Mouse (Mus musculus) E14TG2a.4 (cell line): ENCODE results near the gene Zfp128.
"Not testable (repeated sequence)": the region's sequence is repeated elsewhere in the genome, so short reads cannot be mapped to it uniquely, and the experiment has no call there.

Source experiments
- H3K27me3 ChIP-seq: 2 replicates; pipeline ENCODE4 v1.6.1; 2014; ENCODE audit warnings: low read length, control low read depth; ENCODE audit not compliant: insufficient read depth
- H3K36me3 ChIP-seq: 2 replicates; pipeline ENCODE4 v1.6.1; 2014; ENCODE audit warnings: low read length, control low read depth; ENCODE audit not compliant: insufficient read depth
- H3K4me1 ChIP-seq: replicated peaks from 2 replicates; pipeline ENCODE4 v1.6.1; 2014; ENCODE audit warnings: low read depth, low read length, control low read depth
- H3K4me3 ChIP-seq: replicated peaks from 2 replicates; pipeline ENCODE4 v1.5.1; 2014; ENCODE audit warnings: mild to moderate bottlenecking, low read length
- H3K9me3 ChIP-seq: 2 replicates; pipeline ENCODE4 v1.6.1; 2014; ENCODE audit warnings: low read length, control low read depth
- CTCF ChIP-seq: conservative IDR thresholded peaks from 2 replicates; pipeline ENCODE4 v1.5.1; 2014; ENCODE audit warnings: low read length
- NANOG ChIP-seq: IDR thresholded peaks from 2 replicates; pipeline ENCODE4 v1.6.1; 2014; ENCODE audit warnings: borderline replicate concordance, low read length, mixed read lengths
- POU5F1 ChIP-seq: IDR thresholded peaks from 2 replicates; pipeline ENCODE4 v1.6.1; 2014; ENCODE audit warnings: low read length, borderline replicate concordance

Gene Zfp128

DNA sequence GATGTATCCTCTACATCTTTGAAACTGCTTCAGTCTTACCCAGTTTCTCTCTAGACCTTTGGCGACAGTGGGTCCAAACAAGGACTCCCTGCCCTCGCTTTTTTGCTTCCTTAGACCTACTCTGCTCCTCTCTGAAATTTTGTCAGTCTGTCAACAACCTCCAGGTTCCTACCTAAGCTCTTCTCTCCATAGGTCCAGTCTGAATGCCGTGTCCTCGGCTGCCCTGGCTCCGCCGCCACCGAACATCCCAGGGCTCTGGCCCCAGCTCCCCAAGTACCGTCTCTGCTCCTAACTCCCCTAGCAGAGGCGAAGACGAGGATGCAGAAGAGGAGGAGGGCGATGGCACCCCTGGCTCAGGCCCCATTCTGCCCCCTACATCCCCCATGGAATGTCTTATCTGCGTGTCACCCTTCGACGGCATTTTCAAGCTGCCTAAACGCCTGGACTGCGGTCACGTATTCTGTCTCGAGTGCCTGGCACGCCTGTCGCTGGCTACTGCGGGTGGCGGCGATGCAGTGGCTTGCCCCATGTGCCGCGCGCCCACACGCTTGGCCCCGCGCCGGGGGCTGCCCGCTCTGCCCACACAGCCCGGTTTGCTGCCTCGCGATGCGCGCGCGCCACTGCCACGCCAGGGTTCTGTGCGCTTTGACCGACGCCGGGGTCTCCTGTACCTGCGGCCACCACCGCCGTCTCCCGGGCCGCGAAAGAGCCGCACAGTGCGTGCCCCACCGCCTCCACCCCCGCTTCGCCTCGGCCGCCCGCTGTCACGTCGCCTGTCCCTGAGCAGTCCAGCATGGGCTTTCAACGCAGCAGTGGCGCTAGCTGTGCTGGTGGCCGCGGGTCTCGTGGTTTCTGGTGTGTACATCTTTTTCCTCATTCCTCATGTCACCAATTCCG lies 47.0 kb downstream of the Zfp128 start:
- Histone ChIP-seq H3K36me3 (peaks cover 46% of the 10 kb centered on the region), H3K9me3 (no peaks in the 10 kb centered on the region), H3K4me1 (peaks cover 65% of the 10 kb centered on the region), H3K27me3 (peaks cover 28% of the 10 kb centered on the region), H3K4me3 (peak overlapping the region; percentile 81)
- TF ChIP-seq CTCF (no peak), NANOG (no peak), POU5F1 (no peak)

DNA sequence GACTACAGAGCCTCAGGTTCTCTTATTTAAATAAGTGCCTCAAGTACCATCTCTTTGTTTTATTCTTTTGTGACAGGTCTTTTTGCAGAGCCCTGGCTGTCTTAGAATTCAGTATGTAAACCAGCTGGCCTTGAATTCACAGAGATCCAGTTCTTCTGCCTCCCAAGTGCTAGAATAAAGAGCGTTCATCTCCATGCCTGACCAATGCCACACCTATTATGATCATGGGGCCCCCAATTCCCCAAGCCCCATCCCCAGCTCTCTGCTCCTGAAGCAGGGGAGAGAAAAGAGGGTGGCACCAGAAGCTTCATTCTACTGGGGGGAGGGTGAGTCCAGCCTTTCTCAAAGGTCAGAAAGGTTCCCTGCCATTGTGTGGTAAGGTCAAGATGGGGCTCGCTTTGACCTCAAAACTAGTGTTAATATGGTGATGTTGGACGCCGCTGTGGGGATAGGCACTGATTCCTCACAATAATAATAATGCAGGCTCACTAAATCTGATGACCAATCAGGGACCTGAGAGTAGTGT lies 52.7 kb downstream of the Zfp128 start:
- 0 out of 2 replicates have a peak, but pooled peaks cover 4% of the 10 kb centered on the region for H3K36me3 ChIP-seq

DNA sequence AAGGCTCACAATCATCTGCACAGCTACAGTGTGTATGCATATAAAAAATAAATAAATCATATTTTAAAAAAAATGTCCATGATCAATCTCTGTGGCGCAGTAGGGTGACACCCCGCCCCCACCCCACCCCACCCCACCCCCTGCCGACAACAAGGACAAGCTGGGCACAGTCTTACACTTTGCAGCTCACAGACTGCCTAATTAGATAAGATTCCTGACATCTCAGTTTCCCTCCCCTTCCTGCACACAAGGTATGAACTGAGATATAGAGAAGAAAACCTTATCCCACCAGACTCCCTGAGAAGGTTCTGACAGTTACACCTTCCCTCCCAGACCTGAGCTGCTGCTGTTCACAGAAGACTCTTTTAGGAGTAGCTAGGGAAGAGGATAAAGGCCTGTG lies 53.8 kb downstream of the Zfp128 start:
- TF ChIP-seq CTCF (no peak), NANOG (no peak), POU5F1 (no peak)
- H3K4me3 ChIP-seq: no peak overlapping the region
- peaks cover 5% of the 10 kb centered on the region for H3K27me3 ChIP-seq
- no peaks in the 10 kb centered on the region for H3K9me3 ChIP-seq
- 0 out of 2 replicates have a peak, but pooled peaks cover under 1% of the 10 kb centered on the region for H3K36me3 ChIP-seq
- H3K4me1 ChIP-seq: peaks cover 27% of the 10 kb centered on the region

More for the DNA sequence above, 52.7 kb downstream of the Zfp128 start:
- Histone ChIP-seq H3K9me3 (no peaks in the 10 kb centered on the region), H3K4me1 (peaks cover 39% of the 10 kb centered on the region), H3K4me3 (no peak overlapping the region), H3K27me3 (peaks cover 17% of the 10 kb centered on the region)
- no peak for TF ChIP-seq POU5F1
- no peak for TF ChIP-seq CTCF
- no peak for TF ChIP-seq NANOG

DNA sequence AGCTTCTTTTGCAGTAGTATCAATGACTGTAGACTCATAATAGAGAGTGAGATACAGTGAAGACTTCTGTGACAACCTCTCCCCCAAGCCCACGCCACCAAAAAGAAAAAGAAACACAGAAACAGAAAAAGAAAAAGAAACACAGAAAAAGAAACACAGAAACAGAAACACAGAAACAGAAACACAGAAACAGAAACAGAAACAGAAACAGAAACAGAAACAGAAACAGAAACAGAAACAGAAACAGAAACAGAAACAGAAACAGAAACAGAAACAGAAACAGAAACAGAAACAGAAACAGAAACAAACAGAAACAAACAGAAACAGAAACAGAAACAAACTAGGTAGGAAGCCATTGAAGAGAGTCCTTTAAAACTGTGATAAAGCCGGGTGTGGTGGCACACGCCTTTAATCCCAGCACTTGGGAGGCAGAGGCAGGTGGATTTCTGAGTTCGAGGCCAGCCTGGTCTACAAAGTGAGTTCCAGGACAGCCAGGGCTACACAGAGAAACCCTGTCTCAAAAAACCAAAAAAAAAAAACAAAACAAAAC lies 56.4 kb downstream of the Zfp128 start:
- not testable (repeated sequence) for H3K36me3 ChIP-seq, H3K4me3 ChIP-seq, H3K9me3 ChIP-seq, H3K27me3 ChIP-seq
- peaks cover 31% of the 10 kb centered on the region for H3K4me1 ChIP-seq

DNA sequence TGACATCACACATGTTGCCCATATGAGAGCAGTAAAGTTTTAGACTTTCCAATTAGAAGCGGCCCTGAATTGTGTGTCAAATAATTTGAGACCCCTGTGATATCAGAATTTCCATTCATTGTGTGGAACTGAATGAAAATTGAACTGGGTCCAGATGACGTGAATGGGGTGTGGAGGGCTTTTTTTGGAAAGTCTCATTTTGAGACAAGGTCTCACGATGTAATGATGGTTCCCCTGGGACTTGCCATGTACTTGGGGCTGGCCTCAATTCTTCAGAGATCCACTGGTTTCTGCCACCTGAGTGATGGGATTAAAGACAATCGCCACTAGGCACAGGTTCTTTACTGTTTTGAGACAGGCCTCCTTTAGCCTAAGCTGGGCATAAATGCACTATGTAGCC lies 59.6 kb downstream of the Zfp128 start:
- Histone ChIP-seq H3K4me1 (peaks cover 9% of the 10 kb centered on the region; the same call in 1 of the 2 replicates), H3K27me3 (no peaks in the 10 kb centered on the region), H3K9me3 (no peaks in the 10 kb centered on the region), H3K4me3 (no peak overlapping the region), H3K36me3 (no peaks in the 10 kb centered on the region)
- TF ChIP-seq NANOG (no peak), CTCF (no peak)
